Mouse (Mus musculus): ENCODE measurements around the gene Ddost.
"Not testable (repeated sequence)": the region's sequence is repeated elsewhere in the genome, so short reads cannot be mapped to it uniquely, and the experiment has no call there.

Gene Ddost

GRCm38 (mm10) chr4:138311595-138311994, 7.1 kb downstream of the Ddost start:
- no peak for DNase-seq (ENCODE audit: low spot score)

GRCm38 (mm10) chr4:138312105-138312504, 7.6 kb downstream of the Ddost start:
- no peak for DNase-seq (ENCODE audit: low spot score)

GRCm38 (mm10) chr4:138313021-138313420, 8.5 kb downstream of the Ddost start:
- DNase-seq (ENCODE audit: low spot score), result no peak

- DNase-seq (ENCODE audit: low spot score), result no peak
Observed at GRCm38 (mm10) chr4:138313795-138314194, 9.3 kb downstream of the Ddost start.

- DNase-seq (ENCODE audit: low spot score), result no peak
Observed at GRCm38 (mm10) chr4:138315781-138316180, 11.3 kb downstream of the Ddost start.

- DNase-seq (ENCODE audit: low spot score), result no peak
Observed at GRCm38 (mm10) chr4:138316369-138316768, 11.8 kb downstream of the Ddost start.

GRCm38 (mm10) chr4:138318509-138319266, 14.2 kb downstream of the Ddost start:
- DNase-seq (ENCODE audit: low spot score), result peak; percentile 61

- DNase-seq (ENCODE audit: low spot score), result peak; percentile 89
Observed at GRCm38 (mm10) chr4:138319508-138319907, 15.0 kb downstream of the Ddost start.

GRCm38 (mm10) chr4:138320711-138321110, 16.2 kb downstream of the Ddost start:
- no peak for DNase-seq (ENCODE audit: low spot score)

- DNase-seq (ENCODE audit: low spot score), result no peak
Observed at GRCm38 (mm10) chr4:138321488-138321887, 17.0 kb downstream of the Ddost start.

GRCm38 (mm10) chr4:138322692-138323091, 18.2 kb downstream of the Ddost start:
- DNase-seq (ENCODE audit: low spot score), result no peak

- DNase-seq (ENCODE audit: low spot score), result no peak
Observed at GRCm38 (mm10) chr4:138323753-138324152, 19.2 kb downstream of the Ddost start.

- DNase-seq (ENCODE audit: low spot score), result no peak
Observed at GRCm38 (mm10) chr4:138324451-138324850, 19.9 kb downstream of the Ddost start.

- peak; percentile 94 for DNase-seq (ENCODE audit: low spot score)
Observed at GRCm38 (mm10) chr4:138325466-138326076, 21.0 kb downstream of the Ddost start.

- peak; percentile 94 for DNase-seq (ENCODE audit: low spot score)
Observed at GRCm38 (mm10) chr4:138326077-138326695, 21.7 kb downstream of the Ddost start, which contains the start of gene Pink1. Gene Pink1, minus strand, starts transcription at chr4:138326307.

GRCm38 (mm10) chr4:138327155-138327554, 22.6 kb downstream of the Ddost start:
- not testable (repeated sequence) for DNase-seq (ENCODE audit: low spot score)

GRCm38 (mm10) chr4:138327891-138328470, 23.5 kb downstream of the Ddost start:
- no peak for DNase-seq (ENCODE audit: low spot score)

- DNase-seq (ENCODE audit: low spot score), result no peak
Observed at GRCm38 (mm10) chr4:138330264-138330671, 25.7 kb downstream of the Ddost start.

GRCm38 (mm10) chr4:138331647-138332046, 27.1 kb downstream of the Ddost start:
- DNase-seq (ENCODE audit: low spot score), result no peak

- no peak for DNase-seq (ENCODE audit: low spot score)
Observed at GRCm38 (mm10) chr4:138333135-138333534, 28.6 kb downstream of the Ddost start.

- DNase-seq (ENCODE audit: low spot score), result no peak
Observed at GRCm38 (mm10) chr4:138335036-138335435, 30.5 kb downstream of the Ddost start.

GRCm38 (mm10) chr4:138335648-138336047, 31.1 kb downstream of the Ddost start:
- no peak for DNase-seq (ENCODE audit: low spot score)

GRCm38 (mm10) chr4:138336876-138337275, 32.3 kb downstream of the Ddost start:
- no peak for DNase-seq (ENCODE audit: low spot score)

All from layer of hippocampus, adult 11-12 months (tissue).